In genomic region chr2:5519221-5519669, GRCm38 (mm10) we compare ENCODE assay signal across 10 mouse cellular contexts.
DNase-seq lines count a peak whose midpoint lies in the region; ATAC-seq lines count a peak whose summit lies in the region.
"Had no signal": no experiment of that assay in that cellular context is flagged by ENCODE, and none has a peak within 500 bp of the region (broad histone marks: within the 10 kb centered on the region; RNA-seq: fewer than 3 reads in every experiment).

No protein-coding gene starts in this region.

- 62% methylated on average over 8 of the region's 8 CpGs for WGBS in liver, embryonic 12.5 days (ENCODE audit: insufficient replicate concordance)

- H3K4me2 ChIP-seq in liver, embryonic 12.5 days: no peak overlapping the region

- no peaks in the 10 kb centered on the region for H3K4me1 ChIP-seq in liver, embryonic 12.5 days

- no peak overlapping the region for H3K27ac ChIP-seq in liver, embryonic 12.5 days

- H3K4me3 ChIP-seq in liver, embryonic 12.5 days: no peak overlapping the region

- intact Hi-C loops in heart, postnatal 36 days (cut with DNase I): no loop called here

- no peaks in the 10 kb centered on the region for H3K36me3 ChIP-seq in liver, embryonic 12.5 days

- H3K9ac ChIP-seq in liver, embryonic 12.5 days: no peak overlapping the region

- no peak for ATAC-seq in CD4-positive, CD25-positive, alpha-beta regulatory T cell, adult 4 months
- no peak for ATAC-seq in liver, embryonic 12.5 days

- peak; percentile 90 for DNase-seq in heart, adult 11 months
- DNase-seq in heart, adult 8-10 months (ENCODE audit: low spot score): no peak
- DNase-seq in right cerebral cortex, postnatal 10 days (ENCODE audit: low spot score in 2 of 2): peak; percentile 36 to 40
- no peak for DNase-seq in right cerebral cortex, postnatal 4 days
- peak; percentile 10 to 13 for DNase-seq in heart, postnatal 36 days
- DNase-seq in urinary bladder, postnatal 10 days (ENCODE audit: low spot score): no peak
- DNase-seq: kidney, postnatal 25 days; right cerebral cortex, postnatal 25 days had no signal

- H3K27me3 ChIP-seq in liver, embryonic 12.5 days (replicated peaks): no peaks in the 10 kb centered on the region

- H3K9me3 ChIP-seq in liver, embryonic 12.5 days (replicated peaks): 0 out of 2 replicates have a peak, but pooled peaks cover under 1% of the 10 kb centered on the region

Comparison
In these comparisons a context has a peak if more than half of its experiments do, and no peak if none do; other contexts are left out.
1. DNase-seq: peak in heart, adult 11 months (single experiment), right cerebral cortex, postnatal 10 days (2 of 2) and heart, postnatal 36 days (2 of 2); none in heart, adult 8-10 months (single experiment), right cerebral cortex, postnatal 4 days (single experiment) and urinary bladder, postnatal 10 days (single experiment).